Mouse (Mus musculus): ENCODE data around the gene Tfdp1.

Tfdp1 gene

GRCm38 (mm10) chr8:13415879-13416278 is 77.3 kb downstream of the Tfdp1 start:
- in situ Hi-C loops (cut with MboI, MseI), result no loop called here

GRCm38 (mm10) chr8:13419111-13419639 is 80.6 kb downstream of the Tfdp1 start:
- in situ Hi-C loops (cut with MboI, MseI), result no loop called here

GRCm38 (mm10) chr8:13420970-13421369 is 82.4 kb downstream of the Tfdp1 start:
- in situ Hi-C loops (cut with MboI, MseI), result no loop called here

- in situ Hi-C loops (cut with MboI, MseI), result no loop called here
These were observed 88.8 kb downstream of the Tfdp1 start for GRCm38 (mm10) chr8:13427351-13427750.

Data from regulatory T cell (primary cell).